Mouse (Mus musculus) kidney, adult 2 months (tissue): ENCODE data around the gene Rassf4.

Experiments
- CTCF ChIP-seq: fragments of 200-500 bp; conservative IDR thresholded peaks from 2 replicates; pipeline ENCODE4 v1.5.1; 2011; ENCODE audit warnings: low read depth, mild to moderate bottlenecking, control low read depth, low read length, moderate library complexity, mixed read lengths; ENCODE audit not compliant: insufficient read depth, insufficient read length
- POLR2A ChIP-seq: fragments of 200-500 bp; IDR thresholded peaks from one replicate; pipeline ENCODE4 v1.6.1; 2011; ENCODE audit warnings: low read depth, low read length, control low read depth

DNA sequence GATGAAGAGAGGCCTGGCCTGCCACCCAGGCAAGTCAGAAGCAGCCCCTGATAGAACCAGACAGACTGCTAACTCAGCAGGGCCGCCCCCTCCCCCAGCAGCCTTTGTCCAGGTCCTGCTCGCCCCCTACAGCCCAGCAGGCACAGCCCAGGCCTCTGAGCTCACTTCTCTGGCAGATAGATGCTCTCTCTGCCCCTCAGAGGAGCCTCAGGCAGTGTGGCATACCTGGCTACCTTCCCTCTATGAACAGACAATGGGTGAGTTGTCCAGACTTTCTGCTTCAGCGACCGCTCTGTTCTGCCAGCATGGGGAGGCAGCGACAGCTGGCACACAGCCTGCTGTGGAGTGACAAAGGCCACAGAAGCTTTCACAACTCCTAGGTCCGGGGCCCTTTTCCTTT lies 3.6 kb downstream of the Rassf4 start:
- no peak for TF ChIP-seq CTCF
- no peak for TF ChIP-seq POLR2A
